Mouse (Mus musculus): ENCODE measurements around the gene Dennd1c.

Dennd1c gene

DNA sequence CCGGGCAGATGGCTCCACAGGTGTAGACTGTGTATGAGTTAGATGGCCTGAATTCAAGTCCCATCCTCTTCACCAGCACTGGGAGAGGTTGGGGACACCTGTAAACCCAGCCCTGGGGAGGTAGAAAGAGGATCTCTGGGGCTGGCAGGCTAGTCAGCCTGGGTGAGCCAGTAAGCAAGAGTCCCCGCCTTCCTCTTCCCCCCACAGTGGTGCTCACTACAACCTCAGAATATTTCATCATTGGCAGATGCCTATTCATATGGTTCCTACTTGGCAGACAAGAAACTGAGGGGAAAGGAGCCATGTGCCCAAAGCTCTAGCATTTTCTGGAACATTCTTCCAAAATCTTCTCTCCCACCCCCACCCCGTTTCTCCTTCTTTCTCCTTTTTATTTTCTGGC, 29.5 kb downstream of the Dennd1c start:
- in situ Hi-C loops (cut with MseI, MboI), result no loop called here

DNA sequence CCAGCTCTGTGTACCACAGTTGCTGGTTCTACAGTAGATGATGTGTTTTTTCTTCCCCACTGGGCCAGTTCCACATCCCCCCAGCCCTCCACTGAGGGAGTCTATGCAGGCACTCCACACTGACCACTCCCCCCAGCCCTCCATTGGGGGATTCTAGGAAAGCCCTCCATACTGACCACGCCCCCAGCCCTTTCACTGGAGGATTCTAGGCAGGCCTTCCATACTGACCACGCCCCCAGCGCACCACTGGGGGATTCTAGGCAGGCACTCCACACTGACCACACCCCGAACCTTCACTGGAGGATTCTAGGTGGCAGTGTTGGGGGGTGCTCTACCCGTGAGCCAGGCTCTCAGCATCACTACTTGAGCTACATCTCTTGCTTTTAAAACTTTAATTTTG, 30.9 kb downstream of the Dennd1c start:
- in situ Hi-C loops (cut with MseI, MboI), result no loop called here

DNA sequence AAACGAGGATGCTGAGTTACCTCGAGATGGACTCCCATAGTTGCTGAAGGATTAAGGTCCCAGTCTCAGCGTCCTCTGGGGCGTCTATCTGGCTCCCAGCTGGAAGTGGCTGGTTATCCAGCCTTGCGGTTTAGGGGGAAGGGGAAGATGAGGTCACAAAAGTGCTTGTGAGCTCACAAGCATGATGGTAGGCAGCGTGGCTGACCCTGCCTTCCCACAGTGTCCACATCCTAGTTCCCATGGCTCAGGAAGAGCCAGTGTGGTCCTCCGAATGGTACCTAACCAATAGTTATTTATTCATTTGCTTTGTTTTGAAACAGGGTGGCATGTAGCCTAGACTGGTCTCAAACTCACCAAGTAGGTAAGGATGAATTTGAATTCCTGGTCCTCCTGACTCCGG, 36.8 kb downstream of the Dennd1c start, which contains the start of gene Slc25a41:
Gene Slc25a41, minus strand, starts transcription at position 101 of the 400 bp plus-strand sequence.
- in situ Hi-C loops (cut with MseI, MboI), result no loop called here

DNA sequence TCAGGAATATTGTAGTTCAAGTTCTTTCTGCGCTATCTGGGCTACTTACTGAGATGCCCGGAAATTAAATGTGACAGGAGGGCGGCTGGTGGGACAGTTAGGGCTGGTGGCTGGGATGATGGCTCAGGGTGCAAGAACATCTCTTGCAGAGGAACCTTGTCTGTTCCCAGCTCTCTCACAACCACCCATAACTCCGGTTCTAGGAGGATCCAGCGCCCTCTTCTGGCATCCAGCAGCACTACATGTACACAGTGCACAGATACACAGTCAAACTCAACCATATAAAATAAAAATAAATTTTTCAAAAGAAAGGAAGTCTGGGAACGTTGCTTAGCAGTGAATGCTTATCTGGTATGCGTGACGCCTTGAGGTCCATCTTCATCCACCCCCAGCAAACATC, 39.3 kb downstream of the Dennd1c start:
- in situ Hi-C loops (cut with MseI, MboI), result no loop called here

DNA sequence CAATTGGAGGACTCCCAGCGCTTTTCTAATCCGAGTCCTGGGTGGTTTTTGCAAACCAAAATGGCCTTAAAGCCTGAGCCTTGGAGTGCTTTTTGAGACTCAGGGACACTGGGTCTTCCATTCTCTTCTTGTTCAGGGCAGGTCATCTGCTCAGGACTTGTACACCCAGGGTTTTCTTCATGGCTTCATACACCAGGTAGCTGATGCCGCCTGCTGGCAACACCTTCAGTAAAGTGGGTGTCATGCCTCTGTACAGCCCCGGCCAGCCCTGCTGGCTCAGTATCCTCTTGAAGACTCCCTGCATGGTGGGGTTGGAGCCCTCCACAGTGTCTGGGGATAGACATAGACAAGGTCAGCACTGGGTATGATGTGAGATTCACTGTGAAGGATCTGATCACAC, 45.5 kb downstream of the Dennd1c start:
- in situ Hi-C loops (cut with MseI, MboI), result no loop called here

DNA sequence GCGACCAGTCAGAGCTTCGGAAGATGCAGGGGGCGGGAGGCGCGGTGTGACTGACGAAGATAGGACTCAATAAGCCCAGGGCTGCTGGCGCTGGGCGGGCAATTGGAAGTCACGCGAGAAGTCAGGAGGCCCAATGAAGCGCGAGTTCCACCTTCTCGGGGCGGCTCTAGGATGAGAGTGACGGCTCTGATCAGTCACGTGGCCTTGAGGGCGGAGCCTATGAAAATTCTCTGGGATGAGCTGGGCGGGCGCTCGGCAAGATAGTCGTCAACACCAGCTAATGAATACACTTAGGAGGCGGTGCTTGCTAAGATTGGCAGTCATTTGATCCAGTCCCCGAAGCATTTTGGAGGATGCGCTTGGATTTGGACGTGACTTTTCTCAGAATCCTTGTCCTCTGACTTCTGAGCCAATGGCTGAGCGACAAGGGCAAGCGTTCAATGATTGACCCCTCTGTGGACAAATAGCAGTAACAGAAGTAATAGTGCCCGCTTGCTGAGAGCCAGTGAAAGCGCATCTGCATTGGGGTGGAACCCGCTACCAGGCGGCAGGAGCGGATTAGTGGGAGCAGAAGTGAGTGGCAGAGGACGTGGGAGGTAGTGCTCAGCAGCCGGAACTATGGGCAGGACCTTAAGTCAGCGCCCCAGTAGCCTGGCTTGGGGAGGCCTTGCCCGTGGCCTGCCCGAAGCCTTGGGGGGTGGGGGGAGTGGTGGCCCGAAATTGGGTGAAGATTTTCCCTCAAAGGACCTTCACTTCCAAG, 46.5 kb downstream of the Dennd1c start:
- in situ Hi-C loops (cut with MseI, MboI), result no loop called here

DNA sequence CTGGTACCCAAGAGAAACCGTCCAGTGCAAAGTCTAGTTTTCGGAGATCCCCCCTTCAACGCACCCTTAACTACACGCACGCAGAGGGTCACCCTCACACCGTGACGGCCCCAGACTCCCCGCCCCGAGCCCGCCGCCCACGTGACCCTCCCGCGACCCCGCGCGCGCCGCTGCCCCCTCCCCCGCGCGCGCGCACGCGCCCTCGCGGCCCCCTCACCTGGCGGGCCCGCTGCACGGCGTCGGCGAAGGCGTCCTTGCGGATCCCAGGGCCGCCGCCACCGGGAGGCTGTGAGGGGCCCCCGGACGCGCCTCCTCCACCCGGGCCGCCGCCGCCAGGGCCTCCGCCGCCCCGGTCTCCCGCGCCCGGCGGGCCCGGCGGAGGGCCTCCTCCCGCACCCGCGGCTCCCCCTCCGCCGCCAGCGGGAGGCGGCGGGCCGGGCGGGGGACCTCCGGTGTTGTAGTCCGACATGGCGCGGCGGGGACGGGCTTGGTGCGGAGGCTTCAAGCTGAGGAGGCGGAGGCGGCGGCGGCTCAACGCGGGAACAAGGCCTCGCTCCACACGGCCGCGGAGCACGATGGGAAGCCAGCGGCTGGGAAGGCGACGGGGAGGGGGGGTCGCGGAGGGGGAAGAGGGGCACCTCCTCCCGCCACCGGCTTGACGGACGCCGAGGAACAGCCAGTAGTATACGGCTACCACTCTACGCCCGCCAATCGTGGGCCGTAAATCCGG, 47.2 kb downstream of the Dennd1c start, which contains the start of gene Khsrp:
Gene Khsrp, minus strand, starts transcription at position 592 of the 730 bp plus-strand sequence.
- in situ Hi-C loops (cut with MseI, MboI), result no loop called here

DNA sequence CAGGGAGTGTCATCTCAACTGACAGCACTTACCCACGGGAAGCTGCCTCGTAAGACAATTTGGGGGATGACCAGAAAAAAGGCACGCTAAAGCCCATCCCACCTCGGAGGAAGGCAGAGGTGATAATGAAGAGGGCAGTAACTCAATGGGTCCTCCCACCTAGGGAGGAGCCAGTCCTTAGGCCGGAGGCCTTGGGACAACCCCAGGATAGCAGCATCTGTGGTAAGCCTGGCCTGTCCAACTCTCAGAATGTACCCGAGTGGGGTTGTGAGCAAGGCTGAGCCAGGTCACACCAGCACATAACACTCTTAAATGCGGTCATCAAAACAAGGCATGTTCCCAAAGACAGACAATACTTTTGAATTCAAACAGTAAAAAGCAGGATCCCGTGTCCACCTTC, 48.6 kb downstream of the Dennd1c start:
- in situ Hi-C loops (cut with MseI, MboI), result no loop called here

DNA sequence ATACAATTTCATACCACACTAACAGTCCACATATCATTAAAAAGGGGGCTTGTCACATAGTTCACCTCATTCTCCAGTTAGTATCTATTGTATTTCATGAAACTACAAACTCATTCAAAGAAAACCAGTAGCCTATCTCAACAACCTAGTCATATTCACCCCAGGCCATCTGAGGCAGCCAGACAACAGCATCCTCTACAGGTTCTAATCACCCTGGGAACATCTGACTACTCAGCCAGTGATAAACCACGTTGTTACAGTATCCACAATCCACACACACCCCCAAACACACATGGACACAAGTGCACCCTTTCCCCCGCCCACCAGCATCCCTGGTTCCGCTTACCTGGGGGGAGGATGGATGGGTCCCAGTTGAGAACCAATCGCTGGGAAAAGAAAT, 50.8 kb downstream of the Dennd1c start:
- in situ Hi-C loops (cut with MseI, MboI), result no loop called here

DNA sequence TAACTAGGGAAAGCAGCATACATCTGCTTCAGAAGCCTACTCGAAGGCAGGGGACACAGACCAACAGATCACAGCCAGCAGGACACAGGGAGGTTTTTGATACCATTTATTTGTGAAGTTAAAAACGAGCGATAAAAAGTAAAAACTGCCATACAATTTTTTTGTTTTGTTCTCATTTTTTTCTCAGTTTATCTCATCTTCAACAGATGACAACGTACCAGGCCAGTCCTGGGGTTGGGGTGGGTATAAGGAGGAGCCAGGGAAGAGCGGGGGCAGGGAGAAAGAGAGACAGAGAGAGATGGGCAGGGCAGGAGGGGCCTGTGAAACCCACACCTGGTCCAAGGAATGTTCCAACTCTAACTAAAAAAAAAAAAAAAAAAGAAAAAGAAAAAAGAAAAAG, 57.4 kb downstream of the Dennd1c start:
- in situ Hi-C loops (cut with MseI, MboI), result no loop called here

DNA sequence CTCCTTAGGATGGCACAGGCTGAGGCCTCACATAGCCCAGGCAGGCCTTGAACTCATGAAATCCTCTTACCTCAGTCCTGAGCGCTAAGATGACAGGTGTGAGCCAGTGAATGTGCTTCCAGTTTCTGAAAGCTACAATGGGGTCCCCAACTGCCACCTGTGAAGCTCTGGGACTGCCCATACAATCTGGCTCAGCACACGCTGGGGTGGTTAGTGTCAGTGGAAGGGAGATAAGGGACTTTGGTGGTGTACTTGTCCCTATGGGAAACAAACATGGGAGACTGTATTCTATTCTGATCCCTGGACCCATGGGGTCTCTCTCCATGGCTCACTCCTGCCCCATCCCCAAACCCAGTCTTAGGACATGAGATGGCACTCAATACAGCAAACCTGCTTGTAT, 58.6 kb downstream of the Dennd1c start:
- in situ Hi-C loops (cut with MseI, MboI), result no loop called here
